Mouse (Mus musculus) lung, adult 2 months (tissue): ENCODE results near the gene Gemin8.

Source experiments
- CTCF ChIP-seq: fragments of 200-500 bp; IDR thresholded peaks from 2 replicates; pipeline ENCODE4 v1.5.1; 2011; ENCODE audit warnings: mild to moderate bottlenecking, low read length, control low read depth; ENCODE audit not compliant: insufficient read depth
- POLR2A ChIP-seq: fragments of 200-500 bp; IDR thresholded peaks from 2 replicates; pipeline ENCODE4 v1.6.1; 2011; ENCODE audit warnings: low read depth, mild to moderate bottlenecking, control low read depth, low read length, borderline replicate concordance; ENCODE audit errors: extremely low read depth

- TF ChIP-seq CTCF (no peak), POLR2A (no peak)
These were observed 12.8 kb downstream of the Gemin8 start for GRCm38 (mm10) chrX:166183094-166183493.
